Mouse (Mus musculus): Measurements from ENCODE around the gene Hist1h2ap.
"Not testable (repeated sequence)": the region's sequence is repeated elsewhere in the genome, so short reads cannot be mapped to it uniquely, and the experiment has no call there.

GRCm38 (mm10) chr13:21803058-21803457 lies 30.2 kb downstream of the Hist1h2ap start:
- not testable (repeated sequence) for TF ChIP-seq CTCF (conservative IDR thresholded peaks at IDR 0.05; ENCODE audit: low read length); NANOG (IDR thresholded peaks at IDR 0.05; ENCODE audit: borderline replicate concordance, low read length)
